8 mouse cellular contexts compared by ENCODE assay signal in genomic region chr7:66230638-66231550, GRCm38 (mm10).
DNase-seq lines count a peak whose midpoint lies in the region; ATAC-seq and TF ChIP-seq lines count a peak whose summit lies in the region.

No protein-coding gene starts in this region.

- H3K27ac ChIP-seq in embryonic facial prominence, embryonic 14.5 days (replicated peaks; ENCODE audit: low read depth, low read length), result peak overlapping the region; percentile 93
- peak overlapping the region; percentile 69 for H3K27ac ChIP-seq in heart, postnatal 0 days (ENCODE audit: low read depth)
- peak overlapping the region; percentile 97 for H3K27ac ChIP-seq in limb, embryonic 13.5 days
- H3K27ac ChIP-seq in neural tube, embryonic 13.5 days (replicated peaks), result peak overlapping the region; percentile 87

- no peak for TF ChIP-seq EP300 in heart, postnatal 0 days (IDR thresholded peaks at IDR 0.05; ENCODE audit: low read depth)

- peak; percentile 55; the same call in 1 of the 2 replicates for ATAC-seq in frontal cortex, adult (ENCODE audit: low TSS enrichment)
- ATAC-seq in embryonic facial prominence, embryonic 14.5 days (ENCODE audit: low read depth), result peak; percentile 60
- no peak for ATAC-seq in heart, postnatal 0 days (ENCODE audit: insufficient read depth, low read depth)
- ATAC-seq in limb, embryonic 13.5 days (ENCODE audit: low FRiP score, low read depth), result peak; percentile 79
- peak; percentile 83 for ATAC-seq in neural tube, embryonic 13.5 days (ENCODE audit: low read depth)

- 35% methylated on average over 17 of the region's 17 CpGs for WGBS in embryonic facial prominence, embryonic 14.5 days
- WGBS in heart, postnatal 0 days, result 58% methylated on average over 17 of the region's 17 CpGs
- WGBS in limb, embryonic 13.5 days, result 22% methylated on average over 17 of the region's 17 CpGs
- WGBS in neural tube, embryonic 13.5 days, result 11% methylated on average over 17 of the region's 17 CpGs

- TF ChIP-seq CTCF in heart, postnatal 0 days (IDR thresholded peaks at IDR 0.05; ENCODE audit: low read depth), result no peak

- 0 out of 2 replicates have a peak overlapping the region, but pooled peaks have one; percentile 32 for H3K9ac ChIP-seq in embryonic facial prominence, embryonic 14.5 days (ENCODE audit: low read depth, low read length)
- H3K9ac ChIP-seq in heart, postnatal 0 days (replicated peaks; ENCODE audit: low read depth, low read length), result no peak overlapping the region; the same call in 1 of the 2 replicates
- H3K9ac ChIP-seq in limb, embryonic 13.5 days, result peak overlapping the region; percentile 27; the same call in 1 of the 2 replicates
- H3K9ac ChIP-seq in neural tube, embryonic 13.5 days, result peak overlapping the region; percentile 49

- H3K4me2 ChIP-seq in embryonic facial prominence, embryonic 14.5 days (ENCODE audit: low read depth, low read length), result peak overlapping the region; percentile 13; the same call in 1 of the 2 replicates
- H3K4me2 ChIP-seq in heart, postnatal 0 days (ENCODE audit: low read depth, low read length), result no peak overlapping the region
- H3K4me2 ChIP-seq in limb, embryonic 13.5 days (replicated peaks), result peak overlapping the region; percentile 30
- no peak overlapping the region for H3K4me2 ChIP-seq in neural tube, embryonic 13.5 days

- H3K27me3 ChIP-seq in embryonic facial prominence, embryonic 14.5 days (replicated peaks; ENCODE audit: control insufficient read depth, insufficient read depth, low read length), result no peaks in the 10 kb centered on the region
- no peaks in the 10 kb centered on the region for H3K27me3 ChIP-seq in heart, postnatal 0 days (ENCODE audit: control insufficient read depth, insufficient read depth, low read length)
- H3K27me3 ChIP-seq in limb, embryonic 13.5 days, result no peaks in the 10 kb centered on the region
- H3K27me3 ChIP-seq in neural tube, embryonic 13.5 days, result no peaks in the 10 kb centered on the region

- H3K4me1 ChIP-seq in embryonic facial prominence, embryonic 14.5 days (ENCODE audit: control insufficient read depth, insufficient read depth, low read length), result peaks cover 22% of the 10 kb centered on the region
- peaks cover 8% of the 10 kb centered on the region for H3K4me1 ChIP-seq in heart, postnatal 0 days (ENCODE audit: control insufficient read depth, insufficient read depth)
- peaks cover 53% of the 10 kb centered on the region for H3K4me1 ChIP-seq in limb, embryonic 13.5 days
- peaks cover 49% of the 10 kb centered on the region for H3K4me1 ChIP-seq in neural tube, embryonic 13.5 days (replicated peaks)

- DNase-seq in frontal cortex, postnatal 25 days (ENCODE audit: low spot score in 2 of 2), result no peak
- DNase-seq in 3134 (ENCODE audit: extremely low read depth, insufficient read length, low spot score), result peak; percentile 50
- peak; percentile 85 for DNase-seq in embryonic facial prominence, embryonic 14.5 days (ENCODE audit: low spot score)
- DNase-seq in heart, postnatal 0 days (ENCODE audit: low spot score), result no peak
- DNase-seq in ovary, postnatal 10 days (ENCODE audit: low spot score), result no peak

- H3K9me3 ChIP-seq in embryonic facial prominence, embryonic 14.5 days (ENCODE audit: control insufficient read depth, low read length), result no peaks in the 10 kb centered on the region
- H3K9me3 ChIP-seq in heart, postnatal 0 days (replicated peaks; ENCODE audit: control insufficient read depth, low read length), result no peaks in the 10 kb centered on the region
- H3K9me3 ChIP-seq in limb, embryonic 13.5 days, result no peaks in the 10 kb centered on the region
- H3K9me3 ChIP-seq in neural tube, embryonic 13.5 days, result no peaks in the 10 kb centered on the region

- no peaks in the 10 kb centered on the region for H3K36me3 ChIP-seq in embryonic facial prominence, embryonic 14.5 days (ENCODE audit: control insufficient read depth, insufficient read depth, low read length)
- H3K36me3 ChIP-seq in heart, postnatal 0 days (replicated peaks; ENCODE audit: control insufficient read depth, insufficient read depth, low read length), result no peaks in the 10 kb centered on the region
- H3K36me3 ChIP-seq in limb, embryonic 13.5 days, result no peaks in the 10 kb centered on the region
- no peaks in the 10 kb centered on the region for H3K36me3 ChIP-seq in neural tube, embryonic 13.5 days

- no peak overlapping the region for H3K4me3 ChIP-seq in embryonic facial prominence, embryonic 14.5 days (ENCODE audit: low read depth, low read length)
- H3K4me3 ChIP-seq in heart, postnatal 0 days (ENCODE audit: low read depth, low read length), result no peak overlapping the region
- no peak overlapping the region for H3K4me3 ChIP-seq in limb, embryonic 13.5 days
- no peak overlapping the region for H3K4me3 ChIP-seq in neural tube, embryonic 13.5 days

Comparison
In these comparisons a context has a peak if more than half of its experiments do, and no peak if none do; other contexts are left out.
1. DNase-seq: peak in 3134 (single experiment) and embryonic facial prominence, embryonic 14.5 days (single experiment); none in frontal cortex, postnatal 25 days (0 of 2), heart, postnatal 0 days (single experiment) and ovary, postnatal 10 days (single experiment).
2. H3K4me2 ChIP-seq: peak in embryonic facial prominence, embryonic 14.5 days (single experiment) and limb, embryonic 13.5 days (single experiment); none in heart, postnatal 0 days (single experiment) and neural tube, embryonic 13.5 days (single experiment).
3. Peak in every context shown above with its lines, with median percentiles within 50 percentile points of each other: H3K27ac ChIP-seq.